Mouse (Mus musculus) spleen, adult 2 months (tissue): ENCODE results near the gene Eif2ak1.

Experiments
- CTCF ChIP-seq: fragments of 200-500 bp; IDR thresholded peaks from 2 replicates; pipeline ENCODE4 v1.5.1; 2011; ENCODE audit warnings: mild to moderate bottlenecking, inconsistent platforms; ENCODE audit not compliant: insufficient read depth, insufficient read length, insufficient replicate concordance; ENCODE audit errors: extremely low read depth
- POLR2A ChIP-seq: fragments of 200-500 bp; IDR thresholded peaks from 2 replicates; pipeline ENCODE4 v1.6.1; 2011; ENCODE audit warnings: low read depth, low read length, inconsistent platforms

DNA sequence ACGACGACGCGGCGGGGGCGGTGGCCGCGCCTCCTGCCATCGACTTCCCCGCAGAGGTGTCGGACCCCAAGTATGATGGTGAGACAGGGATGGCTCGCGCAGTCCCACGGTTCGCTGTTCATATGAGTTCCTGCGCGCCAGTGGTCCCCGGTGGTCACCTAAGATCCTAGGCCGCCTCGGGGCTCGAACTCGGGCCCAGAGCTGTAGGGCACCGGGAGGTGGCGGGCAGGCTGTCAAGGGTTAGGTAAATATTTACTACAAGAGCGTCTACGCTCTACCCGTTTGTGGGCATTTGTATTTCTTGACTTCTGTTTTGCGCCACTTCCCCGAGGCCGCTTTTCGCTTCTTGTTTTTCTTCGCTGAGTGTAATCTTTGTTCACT lies 333 bp downstream of the Eif2ak1 start:
- TF ChIP-seq CTCF (no peak), POLR2A (no peak)
